Mouse (Mus musculus): ENCODE measurements around the gene Dram1.

Gene Dram1

GRCm38 (mm10) chr10:88379013-88379885 lies at the start of gene Dram1, which contains the start of gene Gnptab:
Gene Dram1, minus strand, starts transcription at chr10:88379080.
Gene Gnptab, plus strand, starts transcription at chr10:88379132.
- DNase-seq (ENCODE audit: low spot score) = peak; percentile 91

- DNase-seq (ENCODE audit: low spot score) = no peak
Measured at GRCm38 (mm10) chr10:88427998-88428397, 49.1 kb upstream of the Dram1 start.

- DNase-seq (ENCODE audit: low spot score) = no peak
Measured at GRCm38 (mm10) chr10:88426896-88427295, 48.0 kb upstream of the Dram1 start.

GRCm38 (mm10) chr10:88426158-88426816 lies 47.4 kb upstream of the Dram1 start:
- peak; percentile 84 for DNase-seq (ENCODE audit: low spot score)

GRCm38 (mm10) chr10:88420655-88421435 lies 42.0 kb upstream of the Dram1 start:
- DNase-seq (ENCODE audit: low spot score) = no peak

- no peak for DNase-seq (ENCODE audit: low spot score)
Measured at GRCm38 (mm10) chr10:88420141-88420541, 41.3 kb upstream of the Dram1 start.

GRCm38 (mm10) chr10:88417686-88418085 lies 38.8 kb upstream of the Dram1 start:
- no peak for DNase-seq (ENCODE audit: low spot score)

GRCm38 (mm10) chr10:88412290-88412995 lies 33.6 kb upstream of the Dram1 start:
- DNase-seq (ENCODE audit: low spot score) = peak; percentile 83

GRCm38 (mm10) chr10:88409751-88410150 lies 30.9 kb upstream of the Dram1 start:
- DNase-seq (ENCODE audit: low spot score) = no peak

- DNase-seq (ENCODE audit: low spot score) = no peak
Measured at GRCm38 (mm10) chr10:88407875-88408631, 29.2 kb upstream of the Dram1 start.

GRCm38 (mm10) chr10:88405812-88406211 lies 26.9 kb upstream of the Dram1 start:
- DNase-seq (ENCODE audit: low spot score) = no peak

GRCm38 (mm10) chr10:88404220-88404619 lies 25.3 kb upstream of the Dram1 start:
- no peak for DNase-seq (ENCODE audit: low spot score)

- no peak for DNase-seq (ENCODE audit: low spot score)
Measured at GRCm38 (mm10) chr10:88403021-88403420, 24.1 kb upstream of the Dram1 start.

GRCm38 (mm10) chr10:88399271-88399670 lies 20.4 kb upstream of the Dram1 start:
- no peak for DNase-seq (ENCODE audit: low spot score)

GRCm38 (mm10) chr10:88398668-88399243 lies 19.9 kb upstream of the Dram1 start:
- no peak for DNase-seq (ENCODE audit: low spot score)

GRCm38 (mm10) chr10:88392181-88392847 lies 13.4 kb upstream of the Dram1 start:
- DNase-seq (ENCODE audit: low spot score) = no peak

GRCm38 (mm10) chr10:88391495-88391894 lies 12.6 kb upstream of the Dram1 start:
- no peak for DNase-seq (ENCODE audit: low spot score)

- DNase-seq (ENCODE audit: low spot score) = no peak
Measured at GRCm38 (mm10) chr10:88390096-88390790, 11.4 kb upstream of the Dram1 start.

- DNase-seq (ENCODE audit: low spot score) = no peak
Measured at GRCm38 (mm10) chr10:88389576-88389975, 10.7 kb upstream of the Dram1 start.
